Mouse (Mus musculus) right cerebral cortex, postnatal 25 days (tissue): Measurements from ENCODE around the gene Snn.

Experiments
- DNase-seq: peaks from one replicate; pipeline ENCODE4 v3.0.0; 2022

The Snn gene

GRCm38 (mm10) chr16:11050226-11050625 lies 10.5 kb upstream of the Snn start:
- no peak for DNase-seq

- no peak for DNase-seq
Observed at GRCm38 (mm10) chr16:11051134-11051533, 9.6 kb upstream of the Snn start.

GRCm38 (mm10) chr16:11054409-11054808 lies 6.3 kb upstream of the Snn start:
- DNase-seq: no peak

GRCm38 (mm10) chr16:11054871-11055270 lies 5.9 kb upstream of the Snn start:
- no peak for DNase-seq

GRCm38 (mm10) chr16:11055916-11056315 lies 4.8 kb upstream of the Snn start:
- DNase-seq: no peak

- DNase-seq: no peak
Observed at GRCm38 (mm10) chr16:11062794-11063721, 2.3 kb downstream of the Snn start.

- DNase-seq: no peak
Observed at GRCm38 (mm10) chr16:11064341-11064740, 3.6 kb downstream of the Snn start.

GRCm38 (mm10) chr16:11064742-11065141 lies 4.0 kb downstream of the Snn start:
- no peak for DNase-seq

GRCm38 (mm10) chr16:11065431-11065830 lies 4.7 kb downstream of the Snn start:
- no peak for DNase-seq

- peak; percentile 97 for DNase-seq
Observed at GRCm38 (mm10) chr16:11066029-11066832, 5.5 kb downstream of the Snn start, which contains the start of gene Litaf. Litaf (minus strand) TSS chr16:11066157.

- DNase-seq: peak; percentile 61
Observed at GRCm38 (mm10) chr16:11066833-11067191, 6.1 kb downstream of the Snn start.

- DNase-seq: no peak
Observed at GRCm38 (mm10) chr16:11068666-11069065, 7.9 kb downstream of the Snn start.

- DNase-seq: no peak
Observed at GRCm38 (mm10) chr16:11069271-11069670, 8.5 kb downstream of the Snn start.

GRCm38 (mm10) chr16:11069710-11070420 lies 9.1 kb downstream of the Snn start:
- no peak for DNase-seq

- DNase-seq: no peak
Observed at GRCm38 (mm10) chr16:11071176-11071575, 10.4 kb downstream of the Snn start.

- no peak for DNase-seq
Observed at GRCm38 (mm10) chr16:11071887-11072286, 11.1 kb downstream of the Snn start.

GRCm38 (mm10) chr16:11072454-11072853 lies 11.7 kb downstream of the Snn start:
- no peak for DNase-seq

GRCm38 (mm10) chr16:11073060-11073459 lies 12.3 kb downstream of the Snn start:
- no peak for DNase-seq

GRCm38 (mm10) chr16:11077601-11078201 lies 17.0 kb downstream of the Snn start:
- no peak for DNase-seq

GRCm38 (mm10) chr16:11078216-11078869 lies 17.6 kb downstream of the Snn start:
- no peak for DNase-seq

GRCm38 (mm10) chr16:11084181-11084580 lies 23.4 kb downstream of the Snn start:
- no peak for DNase-seq

GRCm38 (mm10) chr16:11086299-11086698 lies 25.6 kb downstream of the Snn start:
- no peak for DNase-seq
